ENCODE assay signal across 17 mouse cellular contexts in genomic region chr17:25765886-25766285, GRCm38 (mm10). TPM values are rescaled to one million over a fixed set of nuclear protein-coding genes. Genes with fewer than 3 reads are reported as not detected.
DNase-seq lines count a peak whose midpoint lies in the region; ATAC-seq lines count a peak whose summit lies in the region.
"Had no signal": no experiment of that assay in that cellular context is flagged by ENCODE, and none has a peak within 500 bp of the region (broad histone marks: within the 10 kb centered on the region; RNA-seq: fewer than 3 reads in every experiment).

No protein-coding gene starts in this region.

- no peaks in the 10 kb centered on the region for H3K36me3 ChIP-seq in midbrain, embryonic 13.5 days
- no peaks in the 10 kb centered on the region for H3K36me3 ChIP-seq in midbrain, embryonic 16.5 days (ENCODE audit: control insufficient read depth, insufficient read depth, low read length)
- no peaks in the 10 kb centered on the region for H3K36me3 ChIP-seq in forebrain, embryonic 12.5 days (replicated peaks)

- H3K9ac ChIP-seq in midbrain, embryonic 13.5 days (replicated peaks), result no peak overlapping the region
- no peak overlapping the region for H3K9ac ChIP-seq in midbrain, embryonic 16.5 days (ENCODE audit: low read depth, low read length)
- no peak overlapping the region for H3K9ac ChIP-seq in forebrain, embryonic 12.5 days

- peak; percentile 56 for ATAC-seq in midbrain, embryonic 13.5 days
- no peak for ATAC-seq in midbrain, embryonic 16.5 days
- peak; percentile 76 for ATAC-seq in forebrain, embryonic 12.5 days (ENCODE audit: low FRiP score)

- peaks cover 28% of the 10 kb centered on the region for H3K27me3 ChIP-seq in midbrain, embryonic 13.5 days
- no peaks in the 10 kb centered on the region for H3K27me3 ChIP-seq in midbrain, embryonic 16.5 days (ENCODE audit: control insufficient read depth, insufficient read depth, low read depth, low read length)
- peaks cover 40% of the 10 kb centered on the region for H3K27me3 ChIP-seq in forebrain, embryonic 12.5 days

- no peak overlapping the region for H3K27ac ChIP-seq in midbrain, embryonic 13.5 days
- no peak overlapping the region for H3K27ac ChIP-seq in midbrain, embryonic 16.5 days (ENCODE audit: low read length)
- no peak overlapping the region for H3K27ac ChIP-seq in forebrain, embryonic 12.5 days
- H3K27ac ChIP-seq: heart, adult 2 months; macrophage had no signal

- DNase-seq in embryo, embryonic 10.5 days (ENCODE audit: low spot score), result peak; percentile 57
- DNase-seq in retina, embryonic 14.5 days (ENCODE audit: low spot score), result peak; percentile 94
- DNase-seq in heart, adult 11 months, result no peak
- no peak for DNase-seq in adrenal gland, postnatal 14 days
- DNase-seq: adrenal gland, postnatal 36 days; heart, adult 2 months; kidney, adult 2 months; kidney, postnatal 25 days; lung, adult 2 months; right cerebral cortex, postnatal 4 days; thymus, adult 18-20 months had no signal

- WGBS in midbrain, embryonic 13.5 days, result 49% methylated on average over 5 of the region's 5 CpGs
- WGBS in midbrain, embryonic 16.5 days, result 36% methylated on average over 5 of the region's 5 CpGs
- 27% methylated on average over 5 of the region's 5 CpGs for whole genome bisulfite sequencing in forebrain, embryonic 12.5 days

- H3K9me3 ChIP-seq in midbrain, embryonic 13.5 days, result no peaks in the 10 kb centered on the region
- no peaks in the 10 kb centered on the region for H3K9me3 ChIP-seq in midbrain, embryonic 16.5 days (replicated peaks; ENCODE audit: control insufficient read depth, low read length, poor library complexity, severe bottlenecking)
- H3K9me3 ChIP-seq in forebrain, embryonic 12.5 days, result no peaks in the 10 kb centered on the region

- no peak overlapping the region for H3K4me3 ChIP-seq in midbrain, embryonic 13.5 days (replicated peaks)
- H3K4me3 ChIP-seq in midbrain, embryonic 16.5 days (ENCODE audit: low read depth, low read length), result no peak overlapping the region
- H3K4me3 ChIP-seq in forebrain, embryonic 12.5 days (replicated peaks), result no peak overlapping the region
- H3K4me3 ChIP-seq: heart, adult 2 months had no signal

- H3K4me2 ChIP-seq in midbrain, embryonic 13.5 days (replicated peaks), result no peak overlapping the region
- H3K4me2 ChIP-seq in midbrain, embryonic 16.5 days (ENCODE audit: low read length), result no peak overlapping the region
- no peak overlapping the region for H3K4me2 ChIP-seq in forebrain, embryonic 12.5 days

- no peaks in the 10 kb centered on the region for H3K4me1 ChIP-seq in midbrain, embryonic 13.5 days (replicated peaks)
- H3K4me1 ChIP-seq in midbrain, embryonic 16.5 days (ENCODE audit: control insufficient read depth, insufficient read depth, low read length), result no peaks in the 10 kb centered on the region
- H3K4me1 ChIP-seq in forebrain, embryonic 12.5 days, result peaks cover 8% of the 10 kb centered on the region

RNA-seq across cellular contexts. Expression of gene Narfl, which starts 7.7 kb away (rescaled TPM):
- 28.0 and 29.6 TPM in 2 replicates for polyA plus RNA-seq in midbrain, embryonic 13.5 days (2015; fragmentation: Nextera tagmentation; extraction: Ambion mirVana)
- 29.0 and 30.2 TPM in 2 replicates for polyA plus RNA-seq in midbrain, embryonic 16.5 days (2015; fragmentation: Nextera tagmentation; extraction: Ambion mirVana)
- polyA plus RNA-seq in forebrain, embryonic 12.5 days (2016; fragmentation: Nextera tagmentation; extraction: Ambion mirVana), result 25.6 and 26.0 TPM in 2 replicates
- total RNA-seq in adrenal gland, postnatal 14 days (2021), result 30.6 and 35.3 TPM in 2 replicates

RNA-seq across cellular contexts. Expression of gene Msln, which starts 11.7 kb away (rescaled TPM):
- not detected in 2 replicates for polyA plus RNA-seq in midbrain, embryonic 13.5 days (2015; fragmentation: Nextera tagmentation; extraction: Ambion mirVana)
- polyA plus RNA-seq in midbrain, embryonic 16.5 days (2015; fragmentation: Nextera tagmentation; extraction: Ambion mirVana), result 0.15 and 0.85 TPM in 2 replicates
- polyA plus RNA-seq in forebrain, embryonic 12.5 days (2016; fragmentation: Nextera tagmentation; extraction: Ambion mirVana), result 0.28 and 0.50 TPM in 2 replicates
- total RNA-seq in adrenal gland, postnatal 14 days (2021), result 13.0 and 14.3 TPM in 2 replicates
- polyA plus RNA-seq: macrophage had no signal

RNA-seq across cellular contexts. Expression of gene Haghl, which starts 19.6 kb away (rescaled TPM):
- polyA plus RNA-seq in midbrain, embryonic 13.5 days (2015; fragmentation: Nextera tagmentation; extraction: Ambion mirVana), result 137 and 157 TPM in 2 replicates
- 147 and 165 TPM in 2 replicates for polyA plus RNA-seq in midbrain, embryonic 16.5 days (2015; fragmentation: Nextera tagmentation; extraction: Ambion mirVana)
- polyA plus RNA-seq in forebrain, embryonic 12.5 days (2016; fragmentation: Nextera tagmentation; extraction: Ambion mirVana), result 99.1 and 100 TPM in 2 replicates
- 21.8 and 27.2 TPM in 2 replicates for total RNA-seq in adrenal gland, postnatal 14 days (2021)

RNA-seq across cellular contexts. Expression of gene Ccdc78, which starts 20.5 kb away (rescaled TPM):
- polyA plus RNA-seq in midbrain, embryonic 13.5 days (2015; fragmentation: Nextera tagmentation; extraction: Ambion mirVana), result 0.31 and 0.42 TPM in 2 replicates
- 0.34 and 0.39 TPM in 2 replicates for polyA plus RNA-seq in midbrain, embryonic 16.5 days (2015; fragmentation: Nextera tagmentation; extraction: Ambion mirVana)
- polyA plus RNA-seq in forebrain, embryonic 12.5 days (2016; fragmentation: Nextera tagmentation; extraction: Ambion mirVana), result 0.32 and 0.69 TPM in 2 replicates
- not detected in 2 replicates for total RNA-seq in adrenal gland, postnatal 14 days (2021)
- total RNA-seq: adrenal gland, postnatal 36 days; gastrocnemius, adult 18-20 months; heart, adult 2 months; liver, adult 2 months had no signal
- polyA plus RNA-seq: macrophage had no signal

RNA-seq across cellular contexts. Expression of gene Fam173a, which starts 26.8 kb away (rescaled TPM):
- 89.8 and 93.0 TPM in 2 replicates for polyA plus RNA-seq in midbrain, embryonic 13.5 days (2015; fragmentation: Nextera tagmentation; extraction: Ambion mirVana)
- polyA plus RNA-seq in midbrain, embryonic 16.5 days (2015; fragmentation: Nextera tagmentation; extraction: Ambion mirVana), result 91.8 and 96.9 TPM in 2 replicates
- 76.7 and 80.8 TPM in 2 replicates for polyA plus RNA-seq in forebrain, embryonic 12.5 days (2016; fragmentation: Nextera tagmentation; extraction: Ambion mirVana)
- 55.4 and 60.2 TPM in 2 replicates for total RNA-seq in adrenal gland, postnatal 14 days (2021)

Comparison
In these comparisons a context has a peak if more than half of its experiments do, and no peak if none do; other contexts are left out.
1. DNase-seq: peak in embryo, embryonic 10.5 days (single experiment) and retina, embryonic 14.5 days (single experiment); none in heart, adult 11 months (single experiment) and adrenal gland, postnatal 14 days (single experiment).